Mouse (Mus musculus) liver, embryonic 12.5 days (tissue): Measurements from ENCODE around the gene Avpr1a. TPM values are rescaled to one million over a fixed set of nuclear protein-coding genes. Genes with fewer than 3 reads are reported as not detected.

ENCODE experiments used
- ATAC-seq: fragments of 200-750 bp; cut with Nextera tagmentation; 2 replicates; pipeline ENCODE4 v1.8.0; 2017; ENCODE audit warnings: moderate number of reproducible peaks, mild to moderate bottlenecking, moderate library complexity
- H3K27ac ChIP-seq: fragments of 300-500 bp; sonication (generic); 2 replicates; pipeline ENCODE4 v1.5.1; 2016; ENCODE audit warnings: mild to moderate bottlenecking
- H3K27me3 ChIP-seq: fragments of 300-500 bp; sonication (generic); replicated peaks from 2 replicates; pipeline ENCODE4 v1.6.1; 2016; ENCODE audit warnings: mild to moderate bottlenecking, moderate library complexity
- H3K36me3 ChIP-seq: fragments of 300-500 bp; sonication (generic); 2 replicates; pipeline ENCODE4 v1.6.1; 2016; ENCODE audit warnings: mild to moderate bottlenecking, moderate library complexity
- H3K4me1 ChIP-seq: fragments of 300-500 bp; sonication (generic); 2 replicates; pipeline ENCODE4 v1.6.1; 2016
- H3K4me2 ChIP-seq: fragments of 300-500 bp; sonication (generic); 2 replicates; pipeline ENCODE4 v1.6.1; 2016; ENCODE audit warnings: mild to moderate bottlenecking, moderate library complexity
- H3K4me3 ChIP-seq: fragments of 300-500 bp; sonication (generic); 2 replicates; pipeline ENCODE4 v1.5.1; 2016; ENCODE audit warnings: mild to moderate bottlenecking, moderate library complexity
- H3K9ac ChIP-seq: fragments of 300-500 bp; sonication (generic); 2 replicates; pipeline ENCODE4 v1.6.1; 2016; ENCODE audit warnings: mild to moderate bottlenecking, moderate library complexity
- H3K9me3 ChIP-seq: fragments of 300-500 bp; sonication (generic); replicated peaks from 2 replicates; pipeline ENCODE4 v1.6.1; 2016; ENCODE audit warnings: mild to moderate bottlenecking, moderate library complexity
- WGBS: fragments of 180-500 bp; shearing (Covaris S2); methylation state at CpG from one replicate; pipeline ENCODE4 v1.1.7; 2016; ENCODE audit not compliant: insufficient replicate concordance; 5-methylcytosine and 5-hydroxymethylcytosine counted together
- polyA plus RNA-seq: library from polyadenylated mRNA; unstranded; fragments of >200 nt; fragmentation: Nextera tagmentation; extraction: Ambion mirVana; gene quantifications from 2 replicates; pipeline ENCODE4 v1.2.1, GENCODE M21; 2016

The Avpr1a gene
- 1.7 and 2.0 TPM in 2 replicates for polyA plus RNA-seq

- WGBS, result 9% methylated on average over 34 of the region's 34 CpGs
- Histone ChIP-seq H3K4me2 (peak within 1 kb of the TSS; percentile 63), H3K27ac (no peak within 1 kb of the TSS), H3K4me1 (no peaks in the 10 kb centered on the region), H3K27me3 (peaks cover 33% of the 10 kb centered on the region), H3K36me3 (no peaks in the 10 kb centered on the region), H3K4me3 (peak within 1 kb of the TSS; percentile 44), H3K9ac (no peak within 1 kb of the TSS), H3K9me3 (no peaks in the 10 kb centered on the region)
- ATAC-seq, result no peak; the same call in 1 of the 2 replicates
Observed at GRCm38 (mm10) chr10:122447861-122448716, at the start of gene Avpr1a. TSS of gene Avpr1a (plus strand) at chr10:122448499.

GRCm38 (mm10) chr10:122402270-122402669 lies 46.0 kb upstream of the Avpr1a start:
- no peak overlapping the region for H3K27ac ChIP-seq
- ATAC-seq, result no peak
- no peak overlapping the region for H3K9ac ChIP-seq
- no peaks in the 10 kb centered on the region for H3K9me3 ChIP-seq
- 30% methylated on average over 1 of the region's 1 CpGs for WGBS
- no peaks in the 10 kb centered on the region for H3K4me1 ChIP-seq
- no peaks in the 10 kb centered on the region for H3K27me3 ChIP-seq
- H3K4me2 ChIP-seq, result no peak overlapping the region
- H3K4me3 ChIP-seq, result no peak overlapping the region
- H3K36me3 ChIP-seq, result no peaks in the 10 kb centered on the region

GRCm38 (mm10) chr10:122406333-122406732 lies 42.0 kb upstream of the Avpr1a start:
- H3K9ac ChIP-seq, result no peak overlapping the region
- ATAC-seq, result no peak
- H3K9me3 ChIP-seq, result no peaks in the 10 kb centered on the region
- H3K4me3 ChIP-seq, result no peak overlapping the region
- H3K27me3 ChIP-seq, result no peaks in the 10 kb centered on the region
- no peaks in the 10 kb centered on the region for H3K4me1 ChIP-seq
- WGBS, result 73% methylated on average over 6 of the region's 6 CpGs
- no peak overlapping the region for H3K4me2 ChIP-seq
- H3K27ac ChIP-seq, result no peak overlapping the region
- no peaks in the 10 kb centered on the region for H3K36me3 ChIP-seq

GRCm38 (mm10) chr10:122408697-122409409 lies 39.4 kb upstream of the Avpr1a start:
- ATAC-seq, result no peak
- H3K27me3 ChIP-seq, result no peaks in the 10 kb centered on the region
- H3K36me3 ChIP-seq, result no peaks in the 10 kb centered on the region
- no peak overlapping the region for H3K9ac ChIP-seq
- no peaks in the 10 kb centered on the region for H3K9me3 ChIP-seq
- no peak overlapping the region for H3K4me3 ChIP-seq
- no peak overlapping the region for H3K4me2 ChIP-seq
- H3K27ac ChIP-seq, result no peak overlapping the region
- WGBS, result 71% methylated on average over 7 of the region's 7 CpGs
- no peaks in the 10 kb centered on the region for H3K4me1 ChIP-seq

- no peaks in the 10 kb centered on the region for H3K4me1 ChIP-seq
- H3K9ac ChIP-seq, result no peak overlapping the region
- no peak for ATAC-seq
- H3K4me3 ChIP-seq, result no peak overlapping the region
- H3K4me2 ChIP-seq, result no peak overlapping the region
- WGBS, result 52% methylated on average over 2 of the region's 2 CpGs
- H3K27me3 ChIP-seq, result no peaks in the 10 kb centered on the region
- no peaks in the 10 kb centered on the region for H3K36me3 ChIP-seq
- 0 out of 2 replicates have a peak, but pooled peaks cover 4% of the 10 kb centered on the region for H3K9me3 ChIP-seq
- H3K27ac ChIP-seq, result no peak overlapping the region
Observed at GRCm38 (mm10) chr10:122410791-122411190, 37.5 kb upstream of the Avpr1a start.

GRCm38 (mm10) chr10:122432690-122433089 lies 15.6 kb upstream of the Avpr1a start:
- no peak overlapping the region for H3K4me3 ChIP-seq
- H3K36me3 ChIP-seq, result no peaks in the 10 kb centered on the region
- no peak overlapping the region for H3K27ac ChIP-seq
- no peak for ATAC-seq
- no peak overlapping the region for H3K4me2 ChIP-seq
- H3K9ac ChIP-seq, result no peak overlapping the region
- H3K9me3 ChIP-seq, result no peaks in the 10 kb centered on the region
- H3K4me1 ChIP-seq, result no peaks in the 10 kb centered on the region
- no peaks in the 10 kb centered on the region for H3K27me3 ChIP-seq
- WGBS, result 47% methylated on average over 4 of the region's 4 CpGs

GRCm38 (mm10) chr10:122447275-122447674 lies 1.0 kb upstream of the Avpr1a start:
- Histone ChIP-seq H3K27ac (no peak overlapping the region), H3K27me3 (peaks cover 33% of the 10 kb centered on the region), H3K4me2 (no peak overlapping the region), H3K9ac (no peak overlapping the region), H3K9me3 (no peaks in the 10 kb centered on the region), H3K4me3 (no peak overlapping the region), H3K4me1 (no peaks in the 10 kb centered on the region), H3K36me3 (no peaks in the 10 kb centered on the region)
- WGBS, result 35% methylated on average over 5 of the region's 10 CpGs
- no peak for ATAC-seq

- Histone ChIP-seq H3K36me3 (no peaks in the 10 kb centered on the region), H3K4me2 (peak overlapping the region; percentile 63), H3K4me1 (no peaks in the 10 kb centered on the region), H3K27ac (no peak overlapping the region), H3K27me3 (peaks cover 33% of the 10 kb centered on the region), H3K9me3 (no peaks in the 10 kb centered on the region), H3K9ac (no peak overlapping the region), H3K4me3 (peak overlapping the region; percentile 44)
- no peak for ATAC-seq
- 3% methylated on average over 70 of the region's 70 CpGs for WGBS
Observed at GRCm38 (mm10) chr10:122448717-122449611, 665 bp downstream of the Avpr1a start.

GRCm38 (mm10) chr10:122449856-122450255 lies 1.6 kb downstream of the Avpr1a start:
- ATAC-seq, result no peak
- H3K9me3 ChIP-seq, result no peaks in the 10 kb centered on the region
- H3K4me2 ChIP-seq, result no peak overlapping the region
- 0 out of 2 replicates have a peak overlapping the region, but pooled peaks have one; percentile 44 for H3K4me3 ChIP-seq
- H3K27ac ChIP-seq, result no peak overlapping the region
- no peak overlapping the region for H3K9ac ChIP-seq
- H3K4me1 ChIP-seq, result no peaks in the 10 kb centered on the region
- H3K27me3 ChIP-seq, result peaks cover 33% of the 10 kb centered on the region
- H3K36me3 ChIP-seq, result no peaks in the 10 kb centered on the region

- H3K27me3 ChIP-seq, result peaks cover 21% of the 10 kb centered on the region
- no peak overlapping the region for H3K9ac ChIP-seq
- no peaks in the 10 kb centered on the region for H3K36me3 ChIP-seq
- no peak for ATAC-seq
- H3K27ac ChIP-seq, result no peak overlapping the region
- H3K4me1 ChIP-seq, result no peaks in the 10 kb centered on the region
- H3K4me2 ChIP-seq, result no peak overlapping the region
- 46% methylated on average over 3 of the region's 3 CpGs for WGBS
- H3K9me3 ChIP-seq, result no peaks in the 10 kb centered on the region
- H3K4me3 ChIP-seq, result no peak overlapping the region
Observed at GRCm38 (mm10) chr10:122453466-122453865, 5.2 kb downstream of the Avpr1a start.

- no peak for ATAC-seq
- 72% methylated on average over 11 of the region's 11 CpGs for WGBS
Observed at GRCm38 (mm10) chr10:122455793-122456192, 7.5 kb downstream of the Avpr1a start.

More at GRCm38 (mm10) chr10:122455793-122456192, 7.5 kb downstream of the Avpr1a start:
- no peaks in the 10 kb centered on the region for H3K36me3 ChIP-seq
- H3K27ac ChIP-seq, result no peak overlapping the region
- H3K4me3 ChIP-seq, result no peak overlapping the region
- 0 out of 2 replicates have a peak, but pooled peaks cover 3% of the 10 kb centered on the region for H3K27me3 ChIP-seq
- no peak overlapping the region for H3K4me2 ChIP-seq
- no peaks in the 10 kb centered on the region for H3K4me1 ChIP-seq
- 0 out of 2 replicates have a peak, but pooled peaks cover 5% of the 10 kb centered on the region for H3K9me3 ChIP-seq
- no peak overlapping the region for H3K9ac ChIP-seq
